Mouse (Mus musculus) ES-E14 (cell line): ENCODE data around the gene Homer3.

Experiments used
- HCFC1 ChIP-seq: IDR thresholded peaks from 2 replicates; pipeline ENCODE4 v1.6.1; 2012; ENCODE audit warnings: low read length, inconsistent platforms, borderline replicate concordance; ENCODE audit not compliant: insufficient read depth
- ZNF384 ChIP-seq: IDR thresholded peaks from 2 replicates; pipeline ENCODE4 v1.6.1; 2012; ENCODE audit warnings: low read depth, low read length, inconsistent platforms

DNA sequence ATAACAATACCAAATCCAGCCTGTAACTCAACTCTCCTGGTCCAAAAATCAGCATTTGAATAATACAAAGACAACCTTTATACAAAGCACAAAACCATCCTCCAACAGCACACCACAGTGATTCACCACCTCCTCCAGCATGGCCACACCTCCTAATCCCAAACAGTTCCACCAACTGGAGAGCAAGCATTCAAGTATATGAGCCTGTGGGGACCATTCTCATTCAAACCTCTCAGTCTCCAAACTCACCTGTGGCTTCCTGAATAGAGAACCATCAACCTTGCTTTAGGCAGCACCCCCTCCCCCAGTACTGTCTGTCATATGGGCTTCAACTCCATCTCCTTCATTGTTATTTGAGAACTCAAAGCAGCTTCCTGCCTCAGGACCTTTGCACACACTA lies 8.3 kb upstream of the Homer3 start:
- no peak for TF ChIP-seq ZNF384
- no peak for TF ChIP-seq HCFC1
